Mouse (Mus musculus) lung, embryonic 14.5 days (tissue): ENCODE measurements around the gene Fam187b. TPM values are rescaled to one million over a fixed set of nuclear protein-coding genes. Genes with fewer than 3 reads are reported as not detected.
A peak's percentile ranks its signal among the peaks of the same experiment; 100 is the strongest.

Experiments
- ATAC-seq: fragments of 200-750 bp; cut with Nextera tagmentation; 2 replicates; pipeline ENCODE4 v1.8.0; 2017; ENCODE audit warnings: mild to moderate bottlenecking, moderate TSS enrichment, moderate library complexity; ENCODE audit not compliant: insufficient read depth
- DNase-seq: peaks from one replicate; pipeline ENCODE4 v3.0.0-alpha.2; 2015
- H3K27ac ChIP-seq: fragments of 300-500 bp; sonication (generic); 2 replicates; pipeline ENCODE4 v1.5.1; 2014; ENCODE audit warnings: low read depth, mild to moderate bottlenecking, moderate library complexity
- H3K27me3 ChIP-seq: fragments of 300-500 bp; sonication (generic); 2 replicates; pipeline ENCODE4 v1.6.1; 2014; ENCODE audit warnings: low read length, control low read depth; ENCODE audit not compliant: insufficient read depth
- H3K36me3 ChIP-seq: fragments of 300-500 bp; sonication (generic); 2 replicates; pipeline ENCODE4 v1.6.1; 2014; ENCODE audit warnings: control low read depth; ENCODE audit not compliant: insufficient read depth
- H3K4me1 ChIP-seq: fragments of 300-500 bp; sonication (generic); 2 replicates; pipeline ENCODE4 v1.6.1; 2014; ENCODE audit warnings: antibody characterized with exemption, control low read depth; ENCODE audit not compliant: insufficient read depth
- H3K4me2 ChIP-seq: fragments of 300-500 bp; sonication (generic); 2 replicates; pipeline ENCODE4 v1.6.1; 2014; ENCODE audit warnings: mild to moderate bottlenecking
- H3K4me3 ChIP-seq: fragments of 300-500 bp; sonication (generic); 2 replicates; pipeline ENCODE4 v1.5.1; 2014; ENCODE audit warnings: low read depth, low read length
- H3K9ac ChIP-seq: fragments of 300-500 bp; sonication (generic); 2 replicates; pipeline ENCODE4 v1.6.1; 2014
- H3K9me3 ChIP-seq: fragments of 300-500 bp; sonication (generic); 2 replicates; pipeline ENCODE4 v1.6.1; 2016; ENCODE audit warnings: low read depth, low read length, control low read depth
- CTCF ChIP-seq: IDR thresholded peaks from 2 replicates; pipeline ENCODE4 v1.5.1; 2016; ENCODE audit warnings: antibody characterized with exemption, low read depth
- WGBS: fragments of 180-500 bp; shearing (Covaris S2); extraction: QIAGEN DNeasy Blood & Tissue Kit; methylation state at CpG from one replicate; pipeline ENCODE4 v1.1.7; 2014; 5-methylcytosine and 5-hydroxymethylcytosine counted together
- polyA plus RNA-seq: library from polyadenylated mRNA; unstranded; fragments of >200 nt; fragmentation: Nextera tagmentation; extraction: Ambion mirVana; gene quantifications from 2 replicates; pipeline ENCODE4 v1.2.1, GENCODE M21; 2014

The Fam187b gene
- polyA plus RNA-seq, 1 experiment from 2014 or later: 4.9 TPM

DNA sequence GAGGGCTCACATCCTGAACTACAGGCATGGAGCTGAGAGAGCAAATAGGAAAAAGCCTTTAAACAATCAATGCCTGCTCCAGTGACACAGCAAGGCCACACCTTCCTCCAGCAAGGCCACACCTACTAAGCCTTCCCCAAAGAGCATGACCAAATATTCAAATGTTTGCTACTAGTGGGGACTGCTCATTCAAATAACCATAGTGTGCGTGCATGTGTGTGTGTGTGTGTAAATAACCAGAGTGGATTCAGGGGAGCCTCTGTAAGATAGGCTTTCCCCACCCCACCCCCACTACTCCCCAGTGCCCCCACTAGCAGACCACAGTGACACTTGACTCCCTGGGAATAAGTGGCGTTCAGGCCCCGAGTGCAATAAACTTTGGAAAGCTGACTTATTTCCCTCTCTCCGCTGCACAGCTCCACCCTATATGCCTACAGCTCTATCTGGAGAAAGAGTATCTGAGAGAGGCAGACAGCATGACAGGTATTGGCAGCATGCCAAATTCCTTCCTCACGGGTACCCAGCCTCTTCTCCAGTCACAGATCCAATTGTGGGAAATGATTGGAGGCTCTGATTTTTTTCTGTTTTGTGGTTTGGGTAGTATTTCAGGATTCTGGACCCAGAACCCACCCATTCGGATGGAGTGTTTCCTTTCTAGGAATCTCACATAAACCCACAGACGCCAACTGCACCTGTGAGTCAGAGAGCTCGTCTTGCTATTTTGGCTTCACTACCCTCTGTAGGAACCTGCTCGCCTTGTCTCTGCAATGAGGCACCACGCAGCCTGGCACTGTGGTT, 43.7 kb downstream of the Fam187b start:
- WGBS: 27% methylated on average over 10 of the region's 10 CpGs
- no peak overlapping the region for H3K9ac ChIP-seq
- no peak for TF ChIP-seq CTCF
- H3K27me3 ChIP-seq: no peaks in the 10 kb centered on the region
- H3K36me3 ChIP-seq: no peaks in the 10 kb centered on the region
- peak overlapping the region; percentile 5; the same call in 1 of the 2 replicates for H3K27ac ChIP-seq
- no peak overlapping the region for H3K4me2 ChIP-seq
- DNase-seq: peak; percentile 75
- H3K9me3 ChIP-seq: no peaks in the 10 kb centered on the region
- ATAC-seq: peak; percentile 75
- H3K4me1 ChIP-seq: peaks cover 7% of the 10 kb centered on the region; the same call in 1 of the 2 replicates
- H3K4me3 ChIP-seq: no peak overlapping the region

- WGBS: 67% methylated on average over 8 of the region's 8 CpGs
Measured at GRCm38 (mm10) chr7:31028609-31029008, 55.0 kb downstream of the Fam187b start.

DNA sequence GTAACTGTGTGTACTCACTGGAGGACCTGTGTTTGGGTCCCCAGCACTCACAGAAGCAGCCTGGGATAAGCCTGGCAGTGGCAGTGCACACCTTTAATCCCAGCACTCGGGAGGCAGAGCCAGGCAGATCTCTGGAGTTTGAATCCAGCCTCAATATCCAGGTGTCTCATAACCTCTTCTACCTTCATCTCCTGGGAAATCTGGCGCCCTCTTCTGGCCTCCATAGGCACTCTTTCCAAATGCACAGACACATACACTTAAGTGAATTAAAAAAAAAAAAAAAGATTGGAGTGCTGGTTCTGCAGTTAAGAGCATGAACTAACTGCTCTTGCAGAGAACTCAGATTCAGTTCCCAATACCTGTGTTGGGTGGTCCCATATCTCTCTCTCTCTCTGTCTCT, 57.1 kb downstream of the Fam187b start:
- Histone ChIP-seq H3K4me1 (no peaks in the 10 kb centered on the region), H3K4me3 (no peak overlapping the region), H3K9me3 (no peaks in the 10 kb centered on the region), H3K27me3 (no peaks in the 10 kb centered on the region), H3K9ac (no peak overlapping the region), H3K27ac (no peak overlapping the region), H3K36me3 (no peaks in the 10 kb centered on the region), H3K4me2 (no peak overlapping the region)
- ATAC-seq: no peak
- TF ChIP-seq CTCF: no peak
- WGBS: 71% methylated on average over 2 of the region's 2 CpGs
- DNase-seq: no peak

More at GRCm38 (mm10) chr7:31028609-31029008, 55.0 kb downstream of the Fam187b start:
- TF ChIP-seq CTCF: no peak
- no peak overlapping the region for H3K9ac ChIP-seq
- H3K36me3 ChIP-seq: no peaks in the 10 kb centered on the region
- no peaks in the 10 kb centered on the region for H3K4me1 ChIP-seq
- ATAC-seq: no peak
- H3K4me2 ChIP-seq: no peak overlapping the region
- H3K27me3 ChIP-seq: no peaks in the 10 kb centered on the region
- no peaks in the 10 kb centered on the region for H3K9me3 ChIP-seq
- no peak for DNase-seq
- H3K4me3 ChIP-seq: no peak overlapping the region
- H3K27ac ChIP-seq: no peak overlapping the region

DNA sequence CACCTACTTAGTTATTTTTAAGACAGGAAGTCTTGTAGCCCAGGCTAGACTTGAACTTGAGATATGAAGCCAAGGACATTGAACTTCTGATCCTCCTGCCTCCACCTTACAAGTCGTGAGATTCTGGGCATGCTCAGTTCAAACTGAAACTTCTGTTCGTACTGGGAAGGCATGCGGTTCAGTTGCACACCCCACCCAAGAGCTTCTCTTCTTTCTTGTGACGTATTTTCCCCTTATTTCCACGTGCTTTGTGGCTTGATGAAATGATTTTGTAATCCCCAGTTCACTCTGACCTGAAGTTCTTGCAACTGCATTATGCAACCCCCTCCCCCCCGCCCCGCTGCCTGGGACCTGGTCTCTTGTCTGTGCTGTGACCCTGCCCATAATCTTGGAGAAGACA, 58.1 kb downstream of the Fam187b start:
- H3K4me3 ChIP-seq: no peak overlapping the region
- no peak for TF ChIP-seq CTCF

GRCm38 (mm10) chr7:31033409-31034165, 60.0 kb downstream of the Fam187b start:
- Histone ChIP-seq H3K4me3 (no peak overlapping the region), H3K4me1 (no peaks in the 10 kb centered on the region), H3K27ac (no peak overlapping the region), H3K4me2 (no peak overlapping the region), H3K9ac (no peak overlapping the region), H3K9me3 (no peaks in the 10 kb centered on the region), H3K27me3 (no peaks in the 10 kb centered on the region), H3K36me3 (no peaks in the 10 kb centered on the region)
- no peak for TF ChIP-seq CTCF
- WGBS: 48% methylated on average over 9 of the region's 9 CpGs
- ATAC-seq: no peak
- no peak for DNase-seq

More for the DNA sequence above, 58.1 kb downstream of the Fam187b start:
- H3K36me3 ChIP-seq: no peaks in the 10 kb centered on the region
- no peak overlapping the region for H3K27ac ChIP-seq
- H3K4me1 ChIP-seq: no peaks in the 10 kb centered on the region
- no peak for ATAC-seq
- H3K9ac ChIP-seq: no peak overlapping the region
- no peak overlapping the region for H3K4me2 ChIP-seq
- 73% methylated on average over 7 of the region's 7 CpGs for WGBS
- DNase-seq: no peak
- H3K27me3 ChIP-seq: no peaks in the 10 kb centered on the region
- H3K9me3 ChIP-seq: no peaks in the 10 kb centered on the region

GRCm38 (mm10) chr7:31034789-31035188, 61.2 kb downstream of the Fam187b start:
- DNase-seq: no peak
- no peak overlapping the region for H3K9ac ChIP-seq

DNA sequence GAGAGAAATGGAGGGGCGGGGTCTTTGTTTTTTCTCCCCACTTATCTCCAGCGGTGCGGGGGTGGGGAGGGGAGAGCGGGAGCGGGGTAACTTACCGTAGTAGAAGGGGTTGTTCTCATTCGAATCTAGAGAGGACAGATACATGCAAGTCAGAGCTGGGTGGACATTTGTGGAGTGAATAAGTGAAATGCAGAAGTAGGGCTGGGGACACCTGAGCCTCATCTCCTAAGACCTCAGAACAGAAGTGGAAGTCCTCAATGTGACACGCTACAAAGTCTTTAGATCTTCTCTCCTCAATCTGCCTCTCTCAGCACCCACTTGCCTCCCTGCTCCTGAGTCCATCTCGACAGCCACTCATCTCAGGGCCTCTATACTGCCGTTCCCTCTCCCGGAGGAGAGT, 61.7 kb downstream of the Fam187b start:
- H3K27ac ChIP-seq: no peak overlapping the region
- ATAC-seq: no peak
- no peaks in the 10 kb centered on the region for H3K27me3 ChIP-seq
- WGBS: 69% methylated on average over 11 of the region's 11 CpGs
- no peaks in the 10 kb centered on the region for H3K9me3 ChIP-seq
- no peak for DNase-seq
- H3K4me3 ChIP-seq: no peak overlapping the region
- no peak for TF ChIP-seq CTCF
- no peak overlapping the region for H3K4me2 ChIP-seq
- H3K36me3 ChIP-seq: no peaks in the 10 kb centered on the region
- no peak overlapping the region for H3K9ac ChIP-seq
- no peaks in the 10 kb centered on the region for H3K4me1 ChIP-seq

More at GRCm38 (mm10) chr7:31034789-31035188, 61.2 kb downstream of the Fam187b start:
- Histone ChIP-seq H3K4me2 (no peak overlapping the region), H3K36me3 (no peaks in the 10 kb centered on the region), H3K4me3 (no peak overlapping the region), H3K4me1 (no peaks in the 10 kb centered on the region), H3K27me3 (no peaks in the 10 kb centered on the region), H3K9me3 (no peaks in the 10 kb centered on the region), H3K27ac (no peak overlapping the region)
- TF ChIP-seq CTCF: peak; percentile 40; the same call in 1 of the 2 replicates
- WGBS: 60% methylated on average over 11 of the region's 11 CpGs
- no peak for ATAC-seq
